Mouse (Mus musculus) T-helper 2 cell (primary cell): ENCODE data around the gene Cfap77.

Experiments
- in situ Hi-C: fragments of 300-600 bp; cut with MboI, MseI; formaldehyde crosslinking; loops from one replicate; pipeline ENCODE4 v1.15.1; 2025; ENCODE audit warnings: high pct_unique_total_duplicates

Cfap77 gene

GRCm38 (mm10) chr2:28908389-28909153, 146.3 kb downstream of the Cfap77 start:
- in situ Hi-C loops = no loop called here

GRCm38 (mm10) chr2:28907691-28908388, 147.0 kb downstream of the Cfap77 start:
- in situ Hi-C loops = no loop called here

- in situ Hi-C loops = no loop called here
Observed at GRCm38 (mm10) chr2:28905561-28905960, 149.3 kb downstream of the Cfap77 start.

GRCm38 (mm10) chr2:28904786-28905185, 150.1 kb downstream of the Cfap77 start:
- in situ Hi-C loops = no loop called here

- in situ Hi-C loops = no loop called here
Observed at GRCm38 (mm10) chr2:28903871-28904270, 151.0 kb downstream of the Cfap77 start.

- in situ Hi-C loops = no loop called here
Observed at GRCm38 (mm10) chr2:28902291-28902690, 152.6 kb downstream of the Cfap77 start.

- in situ Hi-C loops = no loop called here
Observed at GRCm38 (mm10) chr2:28897340-28897899, 157.4 kb downstream of the Cfap77 start.

GRCm38 (mm10) chr2:28895876-28896275, 159.0 kb downstream of the Cfap77 start:
- in situ Hi-C loops = no loop called here

- in situ Hi-C loops = no loop called here
Observed at GRCm38 (mm10) chr2:28893526-28893925, 161.3 kb downstream of the Cfap77 start.

- in situ Hi-C loops = no loop called here
Observed at GRCm38 (mm10) chr2:28892796-28893195, 162.1 kb downstream of the Cfap77 start.

- in situ Hi-C loops = no loop called here
Observed at GRCm38 (mm10) chr2:28884914-28885313, 170.0 kb downstream of the Cfap77 start.

GRCm38 (mm10) chr2:28882826-28883485, 171.9 kb downstream of the Cfap77 start:
- in situ Hi-C loops = no loop called here

- in situ Hi-C loops = no loop called here
Observed at GRCm38 (mm10) chr2:28882047-28882446, 172.8 kb downstream of the Cfap77 start.

- in situ Hi-C loops = no loop called here
Observed at GRCm38 (mm10) chr2:28881275-28881674, 173.6 kb downstream of the Cfap77 start.
